21 mouse cellular contexts compared by ENCODE assay signal in the genomic region with DNA sequence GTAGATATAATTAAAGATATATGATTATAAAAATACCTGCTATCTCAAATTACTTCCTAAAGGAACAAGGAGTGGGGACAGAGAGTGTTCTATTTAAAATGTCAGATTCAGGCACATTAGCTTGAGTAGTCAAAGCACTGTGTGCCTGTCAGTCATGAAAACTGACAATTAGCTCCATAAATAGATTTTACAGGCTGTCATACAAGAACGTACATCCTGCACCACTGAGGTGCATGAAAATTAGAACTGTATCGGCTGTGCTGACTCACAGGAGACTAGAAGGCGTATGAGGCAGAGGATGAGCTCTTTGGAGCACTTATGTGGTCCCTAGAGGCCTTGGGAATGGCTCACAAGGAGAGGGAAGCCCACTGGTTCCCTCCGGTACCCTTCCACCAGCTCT.
DNase-seq lines count a peak whose midpoint lies in the region; ATAC-seq and TF ChIP-seq lines count a peak whose summit lies in the region.
"Had no signal": no experiment of that assay in that cellular context is flagged by ENCODE, and none has a peak within 500 bp of the region (broad histone marks: within the 10 kb centered on the region; RNA-seq: fewer than 3 reads in every experiment).

No protein-coding gene starts in this region.

- TF ChIP-seq CTCF in forebrain, postnatal 0 days (IDR thresholded peaks at IDR 0.05; ENCODE audit: low read depth), result no peak
- TF ChIP-seq CTCF in small intestine, adult 2 months (IDR thresholded peaks at IDR 0.05; ENCODE audit: extremely low read depth, insufficient read length, insufficient replicate concordance, low read depth, low read length), result no peak

- no peaks in the 10 kb centered on the region for H3K27me3 ChIP-seq in forebrain, postnatal 0 days (ENCODE audit: insufficient read depth, low read length)
- H3K27me3 ChIP-seq in forebrain, embryonic 14.5 days (replicated peaks; ENCODE audit: control insufficient read depth, insufficient read depth, low read length), result no peaks in the 10 kb centered on the region
- H3K27me3 ChIP-seq in small intestine, adult 2 months (ENCODE audit: control insufficient read depth, insufficient read depth, low read length), result no peaks in the 10 kb centered on the region
- H3K27me3 ChIP-seq: CH12.LX; embryonic facial prominence, embryonic 15.5 days; heart, embryonic 15.5 days; Patski had no signal

- H3K4me2 ChIP-seq in forebrain, postnatal 0 days (ENCODE audit: low read depth), result no peak overlapping the region
- H3K4me2 ChIP-seq in forebrain, embryonic 14.5 days (ENCODE audit: low read length), result no peak overlapping the region
- H3K4me2 ChIP-seq: embryonic facial prominence, embryonic 15.5 days; heart, embryonic 11.5 days; heart, embryonic 15.5 days; hindbrain, embryonic 14.5 days had no signal

- H3K4me3 ChIP-seq in forebrain, postnatal 0 days (ENCODE audit: low read depth, low read length), result no peak overlapping the region
- no peak overlapping the region for H3K4me3 ChIP-seq in forebrain, embryonic 14.5 days (ENCODE audit: low read depth, low read length)
- H3K4me3 ChIP-seq in small intestine, adult 2 months (ENCODE audit: low read depth, low read length), result no peak overlapping the region
- H3K4me3 ChIP-seq: embryonic facial prominence, embryonic 15.5 days; erythroblast, embryonic 14.5 days; heart, adult 2 months; heart, embryonic 15.5 days; hindbrain, embryonic 10.5 days had no signal

- no peaks in the 10 kb centered on the region for H3K36me3 ChIP-seq in forebrain, postnatal 0 days (ENCODE audit: insufficient read depth)
- no peaks in the 10 kb centered on the region for H3K36me3 ChIP-seq in forebrain, embryonic 14.5 days (ENCODE audit: control insufficient read depth, insufficient read depth, low read length)
- H3K36me3 ChIP-seq in small intestine, adult 2 months (ENCODE audit: control insufficient read depth, insufficient read depth, low read length), result no peaks in the 10 kb centered on the region
- H3K36me3 ChIP-seq: embryonic facial prominence, embryonic 15.5 days; heart, embryonic 15.5 days; hindbrain, embryonic 10.5 days had no signal

- no peak for TF ChIP-seq POLR2A in small intestine, adult 2 months (IDR thresholded peaks at IDR 0.05; ENCODE audit: low read depth, low read length)

- DNase-seq in forebrain, postnatal 0 days, result no peak
- DNase-seq in forebrain, embryonic 14.5 days (ENCODE audit: low spot score), result no peak
- DNase-seq in layer of hippocampus, adult 9-11 months, result peak; percentile 56
- no peak for DNase-seq in layer of hippocampus, postnatal 10 days (ENCODE audit: low spot score in 2 of 2)
- DNase-seq in brain, adult 2 months (ENCODE audit: low read depth, low spot score), result peak; percentile 66
- DNase-seq: adrenal gland, postnatal 14 days; cerebellum, adult 2 months; cerebellum, postnatal 10 days; gastrocnemius, postnatal 10 days; heart, adult 2 months; heart, postnatal 14 days had no signal

- H3K9me3 ChIP-seq in forebrain, postnatal 0 days (ENCODE audit: low read length), result no peaks in the 10 kb centered on the region
- H3K9me3 ChIP-seq in forebrain, embryonic 14.5 days (replicated peaks; ENCODE audit: control insufficient read depth, low read length), result no peaks in the 10 kb centered on the region
- H3K9me3 ChIP-seq: embryonic facial prominence, embryonic 15.5 days; heart, embryonic 15.5 days; hindbrain, embryonic 10.5 days had no signal

- 70% methylated on average over 4 of the region's 4 CpGs for WGBS in forebrain, postnatal 0 days
- 82% methylated on average over 4 of the region's 4 CpGs for WGBS in forebrain, embryonic 14.5 days
- WGBS in small intestine, adult 2 months, result 25% methylated on average over 4 of the region's 4 CpGs

- no peak overlapping the region for H3K27ac ChIP-seq in forebrain, postnatal 0 days (ENCODE audit: low read depth, low read length)
- H3K27ac ChIP-seq in forebrain, embryonic 14.5 days (ENCODE audit: low read depth, low read length), result no peak overlapping the region
- H3K27ac ChIP-seq in small intestine, adult 2 months (ENCODE audit: insufficient read depth, low read depth, low read length), result peak overlapping the region; percentile 17; the same call in 1 of the 2 replicates
- H3K27ac ChIP-seq: embryonic facial prominence, embryonic 15.5 days; heart, adult 2 months; heart, embryonic 15.5 days; hindbrain, embryonic 10.5 days; hindbrain, embryonic 14.5 days had no signal

- ATAC-seq in forebrain, postnatal 0 days, result peak; percentile 65; the same call in 1 of the 2 replicates
- ATAC-seq in forebrain, embryonic 14.5 days, result no peak
- ATAC-seq: activated CD4-positive, CD25-positive, alpha-beta regulatory T cell, adult 4 months; Patski had no signal

- H3K9ac ChIP-seq in forebrain, postnatal 0 days, result no peak overlapping the region
- no peak overlapping the region for H3K9ac ChIP-seq in forebrain, embryonic 14.5 days (ENCODE audit: low read length)
- H3K9ac ChIP-seq: embryonic facial prominence, embryonic 15.5 days; heart, embryonic 15.5 days; hindbrain, embryonic 14.5 days had no signal

- peaks cover 5% of the 10 kb centered on the region; the same call in 1 of the 2 replicates for H3K4me1 ChIP-seq in forebrain, postnatal 0 days (ENCODE audit: insufficient read depth)
- peaks cover 21% of the 10 kb centered on the region for H3K4me1 ChIP-seq in forebrain, embryonic 14.5 days (ENCODE audit: control insufficient read depth, insufficient read depth, low read length)
- H3K4me1 ChIP-seq in small intestine, adult 2 months (ENCODE audit: control insufficient read depth, insufficient read depth, insufficient read length, low read length), result peaks cover 26% of the 10 kb centered on the region
- H3K4me1 ChIP-seq: embryonic facial prominence, embryonic 15.5 days; heart, embryonic 15.5 days had no signal

Comparison
In these comparisons a context has a peak if more than half of its experiments do, and no peak if none do; other contexts are left out.
1. DNase-seq: peak in layer of hippocampus, adult 9-11 months (single experiment) and brain, adult 2 months (single experiment); none in forebrain, postnatal 0 days (single experiment), forebrain, embryonic 14.5 days (single experiment) and layer of hippocampus, postnatal 10 days (0 of 2).